Mouse (Mus musculus): ENCODE measurements around the gene Mib2. TPM values are rescaled to one million over a fixed set of nuclear protein-coding genes. Genes with fewer than 3 reads are reported as not detected.
"Not testable (repeated sequence)": the region's sequence is repeated elsewhere in the genome, so short reads cannot be mapped to it uniquely, and the experiment has no call there.

Gene Mib2
- total and polyA plus RNA-seq, 2 experiments from 2014 or later, result 9.9 to 27.3 TPM

DNA sequence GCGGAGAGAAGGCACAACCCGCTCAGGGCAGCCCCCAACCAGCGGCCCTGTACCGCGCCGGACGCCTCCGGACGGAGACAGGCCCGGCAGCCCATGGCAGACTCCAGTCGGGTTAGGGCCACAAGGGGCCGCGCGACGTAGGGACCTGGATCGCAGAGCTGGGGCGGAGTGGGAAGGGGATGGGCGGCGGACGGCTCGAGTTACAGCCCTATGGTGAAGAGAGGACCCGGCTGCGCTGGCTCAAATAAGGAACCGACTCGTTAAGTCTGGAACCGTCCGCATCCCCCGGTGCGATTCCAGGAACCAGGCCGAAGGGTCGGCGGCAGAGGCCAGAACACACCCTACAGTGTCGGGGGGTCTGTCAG is 15.9 kb downstream of the Mib2 start, which contains the start of gene Mmp23:
Gene Mmp23 (minus strand): TSS at position 299 of the 365 bp plus-strand sequence.
- Histone ChIP-seq H3K9me3 (replicated peaks; ENCODE audit: control insufficient read depth, low read length) (no peaks in the 10 kb centered on the region), H3K27ac (ENCODE audit: low read depth) (peak within 1 kb of the TSS; percentile 72), H3K4me2 (ENCODE audit: low read depth, low read length) (peak within 1 kb of the TSS; percentile 66), H3K27me3 (ENCODE audit: control insufficient read depth, insufficient read depth, low read length) (peaks cover 26% of the 10 kb centered on the region), H3K9ac (replicated peaks; ENCODE audit: low read depth, low read length) (peak within 1 kb of the TSS; percentile 58), H3K4me1 (ENCODE audit: control insufficient read depth, insufficient read depth) (peaks cover 41% of the 10 kb centered on the region), H3K4me3 (ENCODE audit: low read depth, low read length) (peak within 1 kb of the TSS; percentile 53), H3K36me3 (replicated peaks; ENCODE audit: control insufficient read depth, insufficient read depth, low read length) (peaks cover 39% of the 10 kb centered on the region)
- peak; percentile 47 for DNase-seq (ENCODE audit: low spot score)
- peak; percentile 51 for ATAC-seq (ENCODE audit: insufficient read depth, low read depth)
- no peak for TF ChIP-seq CTCF (IDR thresholded peaks at IDR 0.05; ENCODE audit: low read depth)
- no peak for TF ChIP-seq EP300 (IDR thresholded peaks at IDR 0.05; ENCODE audit: low read depth)
- WGBS, result under 1% methylated on average over 32 of the region's 33 CpGs

- peaks cover 45% of the 10 kb centered on the region for H3K36me3 ChIP-seq (replicated peaks; ENCODE audit: control insufficient read depth, insufficient read depth, low read length)
Observed at GRCm38 (mm10) chr4:155652283-155653085, 16.5 kb downstream of the Mib2 start.

DNA sequence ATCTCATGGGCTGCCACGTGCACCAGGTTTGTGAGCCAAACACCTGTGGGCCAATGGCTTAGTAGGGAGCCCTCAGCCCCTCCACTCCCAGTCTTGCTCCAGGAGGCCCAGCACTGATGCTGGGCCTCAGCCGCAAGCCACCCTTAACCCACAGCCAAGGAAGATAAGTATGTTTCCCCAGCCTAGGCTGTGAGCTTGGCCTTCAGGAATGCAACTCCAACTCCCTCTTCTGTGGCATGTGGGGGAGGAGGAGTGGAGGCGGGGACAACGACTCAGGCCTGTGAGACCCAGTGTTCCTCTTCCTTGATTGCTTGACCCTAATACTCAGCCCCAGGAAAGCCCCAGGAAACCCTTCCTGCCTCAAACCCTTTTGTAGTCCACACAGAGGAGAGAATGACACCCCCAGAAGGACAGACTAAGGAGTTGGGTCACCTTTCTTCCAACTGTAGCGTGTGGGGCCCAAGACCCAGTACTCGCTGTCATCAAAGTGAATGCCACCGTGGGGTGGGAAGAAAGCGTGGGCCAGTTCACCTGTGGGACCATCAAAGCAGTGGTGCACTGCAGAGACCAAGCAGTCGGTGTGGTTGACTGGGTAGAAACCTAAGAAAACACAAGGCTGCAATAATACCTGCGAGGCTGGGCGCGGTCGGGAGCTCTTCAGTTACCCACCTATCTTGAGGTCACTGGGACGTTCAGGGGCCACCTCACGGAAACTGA is 17.3 kb downstream of the Mib2 start:
- Histone ChIP-seq H3K4me2 (ENCODE audit: low read depth, low read length) (peak overlapping the region; percentile 66), H3K27ac (ENCODE audit: low read depth) (peak overlapping the region; percentile 72), H3K36me3 (replicated peaks; ENCODE audit: control insufficient read depth, insufficient read depth, low read length) (peaks cover 52% of the 10 kb centered on the region), H3K27me3 (ENCODE audit: control insufficient read depth, insufficient read depth, low read length) (peaks cover 26% of the 10 kb centered on the region), H3K9me3 (replicated peaks; ENCODE audit: control insufficient read depth, low read length) (no peaks in the 10 kb centered on the region), H3K4me1 (ENCODE audit: control insufficient read depth, insufficient read depth) (peaks cover 41% of the 10 kb centered on the region), H3K4me3 (ENCODE audit: low read depth, low read length) (peak overlapping the region; percentile 53; the same call in 1 of the 2 replicates), H3K9ac (replicated peaks; ENCODE audit: low read depth, low read length) (no peak overlapping the region)
- DNase-seq (ENCODE audit: low spot score), result peak; percentile 86
- 44% methylated on average over 15 of the region's 15 CpGs for WGBS
- TF ChIP-seq CTCF (IDR thresholded peaks at IDR 0.05; ENCODE audit: low read depth), result no peak
- no peak for TF ChIP-seq EP300 (IDR thresholded peaks at IDR 0.05; ENCODE audit: low read depth)
- ATAC-seq (ENCODE audit: insufficient read depth, low read depth), result peak; percentile 67

More at GRCm38 (mm10) chr4:155652283-155653085, 16.5 kb downstream of the Mib2 start:
- Histone ChIP-seq H3K4me1 (ENCODE audit: control insufficient read depth, insufficient read depth) (peaks cover 41% of the 10 kb centered on the region), H3K4me3 (ENCODE audit: low read depth, low read length) (peak overlapping the region; percentile 53), H3K4me2 (ENCODE audit: low read depth, low read length) (peak overlapping the region; percentile 66), H3K9ac (replicated peaks; ENCODE audit: low read depth, low read length) (peak overlapping the region; percentile 58), H3K27ac (ENCODE audit: low read depth) (peak overlapping the region; percentile 72), H3K9me3 (replicated peaks; ENCODE audit: control insufficient read depth, low read length) (no peaks in the 10 kb centered on the region), H3K27me3 (ENCODE audit: control insufficient read depth, insufficient read depth, low read length) (peaks cover 26% of the 10 kb centered on the region)
- TF ChIP-seq EP300 (IDR thresholded peaks at IDR 0.05; ENCODE audit: low read depth) (no peak), CTCF (IDR thresholded peaks at IDR 0.05; ENCODE audit: low read depth) (no peak)
- 27% methylated on average over 36 of the region's 36 CpGs for WGBS
- ATAC-seq (ENCODE audit: insufficient read depth, low read depth) (no peak), DNase-seq (ENCODE audit: low spot score) (peak; percentile 11)

DNA sequence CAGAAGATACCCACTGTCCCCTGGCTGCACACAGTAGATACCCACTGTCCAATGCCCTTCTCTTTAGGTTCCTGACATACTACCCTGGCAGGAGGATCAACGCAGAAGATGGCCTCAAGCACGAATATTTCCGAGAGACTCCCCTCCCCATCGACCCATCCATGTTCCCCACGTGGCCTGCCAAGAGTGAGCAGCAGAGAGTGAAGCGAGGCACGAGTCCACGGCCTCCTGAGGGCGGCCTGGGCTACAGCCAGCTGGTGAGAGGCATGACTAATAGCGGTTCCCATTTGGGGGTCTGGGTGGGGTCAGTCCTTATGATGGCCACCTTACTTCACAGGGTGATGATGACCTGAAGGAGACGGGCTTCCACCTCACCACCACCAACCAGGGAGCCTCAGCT is 19.6 kb downstream of the Mib2 start:
- DNase-seq (ENCODE audit: low spot score), result no peak
- no peak for ATAC-seq (ENCODE audit: insufficient read depth, low read depth)
- no peak overlapping the region for H3K4me3 ChIP-seq (ENCODE audit: low read depth, low read length)
- H3K4me2 ChIP-seq (ENCODE audit: low read depth, low read length), result no peak overlapping the region
- H3K36me3 ChIP-seq (replicated peaks; ENCODE audit: control insufficient read depth, insufficient read depth, low read length), result peaks cover 55% of the 10 kb centered on the region
- WGBS, result 88% methylated on average over 11 of the region's 11 CpGs
- H3K9me3 ChIP-seq (replicated peaks; ENCODE audit: control insufficient read depth, low read length), result no peaks in the 10 kb centered on the region
- peaks cover 31% of the 10 kb centered on the region for H3K4me1 ChIP-seq (ENCODE audit: control insufficient read depth, insufficient read depth)
- H3K27ac ChIP-seq (ENCODE audit: low read depth), result no peak overlapping the region
- no peak overlapping the region for H3K9ac ChIP-seq (replicated peaks; ENCODE audit: low read depth, low read length)
- TF ChIP-seq CTCF (IDR thresholded peaks at IDR 0.05; ENCODE audit: low read depth) (no peak), EP300 (IDR thresholded peaks at IDR 0.05; ENCODE audit: low read depth) (no peak)
- H3K27me3 ChIP-seq (ENCODE audit: control insufficient read depth, insufficient read depth, low read length), result peaks cover 14% of the 10 kb centered on the region; the same call in 1 of the 2 replicates

GRCm38 (mm10) chr4:155645721-155646120 is 23.3 kb downstream of the Mib2 start:
- Histone ChIP-seq H3K27me3 (ENCODE audit: control insufficient read depth, insufficient read depth, low read length) (no peaks in the 10 kb centered on the region), H3K4me3 (ENCODE audit: low read depth, low read length) (no peak overlapping the region), H3K4me2 (ENCODE audit: low read depth, low read length) (no peak overlapping the region), H3K27ac (ENCODE audit: low read depth) (no peak overlapping the region), H3K9ac (replicated peaks; ENCODE audit: low read depth, low read length) (no peak overlapping the region), H3K9me3 (replicated peaks; ENCODE audit: control insufficient read depth, low read length) (no peaks in the 10 kb centered on the region), H3K36me3 (replicated peaks; ENCODE audit: control insufficient read depth, insufficient read depth, low read length) (peaks cover 84% of the 10 kb centered on the region), H3K4me1 (ENCODE audit: control insufficient read depth, insufficient read depth) (no peaks in the 10 kb centered on the region)
- ATAC-seq (ENCODE audit: insufficient read depth, low read depth) (no peak), DNase-seq (ENCODE audit: low spot score) (no peak)
- TF ChIP-seq CTCF (IDR thresholded peaks at IDR 0.05; ENCODE audit: low read depth) (no peak), EP300 (IDR thresholded peaks at IDR 0.05; ENCODE audit: low read depth) (no peak)
- 71% methylated on average over 5 of the region's 5 CpGs for WGBS

GRCm38 (mm10) chr4:155645308-155645707 is 23.7 kb downstream of the Mib2 start, which contains the start of gene Gm10563:
Gene Gm10563 (minus strand): TSS chr4:155645408.
- not testable (repeated sequence) for H3K9ac ChIP-seq (replicated peaks; ENCODE audit: low read depth, low read length); H3K27ac ChIP-seq (ENCODE audit: low read depth); DNase-seq (ENCODE audit: low spot score); H3K4me2 ChIP-seq (ENCODE audit: low read depth, low read length); H3K4me3 ChIP-seq (ENCODE audit: low read depth, low read length); H3K9me3 ChIP-seq (replicated peaks; ENCODE audit: control insufficient read depth, low read length); H3K4me1 ChIP-seq (ENCODE audit: control insufficient read depth, insufficient read depth); H3K27me3 ChIP-seq (ENCODE audit: control insufficient read depth, insufficient read depth, low read length); ATAC-seq (ENCODE audit: insufficient read depth, low read depth)
- peaks cover 84% of the 10 kb centered on the region for H3K36me3 ChIP-seq (replicated peaks; ENCODE audit: control insufficient read depth, insufficient read depth, low read length)
- WGBS, result 93% methylated on average over 2 of the region's 2 CpGs
